Mouse (Mus musculus) left cerebral cortex, adult 6 months (tissue): ENCODE measurements around the gene Ccdc30. TPM values are rescaled to one million over a fixed set of nuclear protein-coding genes. Genes with fewer than 3 reads are reported as not detected.

Experiments used
- long read RNA-seq, 2 experiments: library from polyadenylated mRNA; unstranded; transcript quantifications; one replicate each; pipeline ENCODE4 v2.0.0; 2019 to 2020
- polyA plus RNA-seq: library from polyadenylated mRNA; unstranded; fragments of <200 nt; fragmentation: Nextera tagmentation; gene quantifications from 2 replicates; pipeline ENCODE4 v1.2.3, GENCODE M21; 2021

The Ccdc30 gene
- polyA plus RNA-seq, result 9.3 and 9.8 TPM in 2 replicates
- long read RNA-seq, experiment 1, transcript Ccdc30-202 (15 exons, 2,534 nt), result major isoform, 12 of 59 reads
- long read RNA-seq, experiment 1, transcript Ccdc30-213 (10 exons, 2,623 nt), result minor isoform, 6 of 59 reads
- long read RNA-seq, experiment 1, partial matches to known transcripts, result 17 of 59 reads
- long read RNA-seq, experiment 1, other reads (novel, unspliced or antisense), result 24 of 59 reads
- long read RNA-seq, experiment 2, partial matches to known transcripts, result 10 of 22 reads
- long read RNA-seq, experiment 2, other reads (novel, unspliced or antisense), result 11 of 22 reads

GRCm38 (mm10) chr4:119415072-119415753, at the start of gene Ccdc30:
Gene Ccdc30, minus strand, starts transcription at chr4:119415521.

DNA sequence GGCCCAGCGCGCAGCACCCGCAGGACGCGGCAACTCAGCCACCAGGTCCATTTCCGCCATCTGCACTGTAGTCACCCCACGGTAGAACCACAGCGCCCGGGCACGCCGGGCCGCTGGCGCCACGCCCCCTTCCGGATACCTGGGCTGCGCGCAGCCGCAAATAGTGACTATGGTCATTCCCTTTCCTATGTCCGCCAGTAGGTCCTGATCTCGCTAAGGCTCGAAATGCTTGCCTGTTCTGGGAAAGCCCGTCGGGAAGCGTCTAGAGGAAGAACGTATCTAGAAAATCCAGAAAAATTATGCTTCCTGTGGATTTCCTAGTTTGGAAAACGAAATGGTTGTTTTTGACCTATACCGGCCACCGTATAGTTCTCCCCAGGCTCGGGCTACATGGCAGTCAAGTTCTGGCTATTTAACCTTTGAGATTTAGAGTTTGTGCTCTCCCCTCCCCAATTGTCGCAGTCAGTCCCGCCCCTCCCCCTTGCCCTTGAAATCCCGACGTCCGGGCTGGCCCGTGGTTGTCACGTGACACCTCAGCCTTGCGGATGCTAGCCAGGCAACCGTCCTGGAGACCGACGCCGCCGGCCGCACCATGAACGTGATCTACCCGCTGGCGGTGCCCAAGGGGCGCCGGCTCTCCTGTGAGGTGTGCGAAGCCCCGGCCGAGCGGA, 7.1 kb upstream of the Ccdc30 start, which contains the start of the genes Ppcs and Zmynd12:
Gene Ppcs, minus strand, starts transcription at position 127 of the 671 bp plus-strand sequence.
Gene Zmynd12, plus strand, starts transcription at position 521 of the 671 bp plus-strand sequence.

GRCm38 (mm10) chr4:119320131-119320830, 95.0 kb downstream of the Ccdc30 start, which contains the start of gene Ppih:
Gene Ppih, minus strand, starts transcription at chr4:119320546.

GRCm38 (mm10) chr4:119294415-119295133, 120.7 kb downstream of the Ccdc30 start, which contains the start of gene Ybx1:
Gene Ybx1, minus strand, starts transcription at chr4:119294604.

Other genes starting within 250 kb of the Ccdc30 start
- gene Zfp691, start 241.3 kb downstream of the Ccdc30 start, polyA plus RNA-seq, result 8.6 and 13.2 TPM in 2 replicates
- gene Ermap, start 225.5 kb downstream of the Ccdc30 start, polyA plus RNA-seq, result 0.18 and 0.22 TPM in 2 replicates
- gene Svbp, start 220.2 kb downstream of the Ccdc30 start, polyA plus RNA-seq, result 75.1 and 79.5 TPM in 2 replicates
- 0.47 and 0.51 TPM in 2 replicates for gene Tmem269, start 197.3 kb downstream of the Ccdc30 start, polyA plus RNA-seq
- 19.5 and 21.6 TPM in 2 replicates for gene AU022252, start 182.8 kb downstream of the Ccdc30 start, polyA plus RNA-seq
- gene P3h1, start 182.6 kb downstream of the Ccdc30 start, polyA plus RNA-seq, result 2.5 TPM in 2 replicates
- 0.29 TPM in 2 replicates for gene Cldn19, start 160.1 kb downstream of the Ccdc30 start, polyA plus RNA-seq
- gene Ybx1, start 120.9 kb downstream of the Ccdc30 start, polyA plus RNA-seq, result 35.2 and 201 TPM in 2 replicates
- gene Ppih, start 95.0 kb downstream of the Ccdc30 start, polyA plus RNA-seq, result 32.2 and 40.0 TPM in 2 replicates
- 13.6 and 18.8 TPM in 2 replicates for gene Ppcs, start 6.9 kb upstream of the Ccdc30 start, polyA plus RNA-seq
- 0.50 TPM in 1 of 2 replicates, not detected in the other for gene Zmynd12, start 7.3 kb upstream of the Ccdc30 start, polyA plus RNA-seq
- 4.6 and 5.7 TPM in 2 replicates for gene Rimkla, start 77.1 kb upstream of the Ccdc30 start, polyA plus RNA-seq
- gene Foxj3, start 121.5 kb upstream of the Ccdc30 start, polyA plus RNA-seq, result 20.8 and 43.3 TPM in 2 replicates
- 6.5 and 7.1 TPM in 2 replicates for gene Frg2f1, start 124.0 kb upstream of the Ccdc30 start, polyA plus RNA-seq
- gene Guca2a, start 222.2 kb upstream of the Ccdc30 start, polyA plus RNA-seq, result not detected in 2 replicates
- gene Guca2b, start 243.4 kb upstream of the Ccdc30 start, polyA plus RNA-seq, result not detected in 2 replicates